Mouse (Mus musculus): ENCODE measurements at regions not wholly inside any gene's neighbourhood (a gene's known extent, or its start where the extent isn't known, plus 50 kb on each side); places are given as distances from the start of the nearest gene placed in this dataset.

DNA sequence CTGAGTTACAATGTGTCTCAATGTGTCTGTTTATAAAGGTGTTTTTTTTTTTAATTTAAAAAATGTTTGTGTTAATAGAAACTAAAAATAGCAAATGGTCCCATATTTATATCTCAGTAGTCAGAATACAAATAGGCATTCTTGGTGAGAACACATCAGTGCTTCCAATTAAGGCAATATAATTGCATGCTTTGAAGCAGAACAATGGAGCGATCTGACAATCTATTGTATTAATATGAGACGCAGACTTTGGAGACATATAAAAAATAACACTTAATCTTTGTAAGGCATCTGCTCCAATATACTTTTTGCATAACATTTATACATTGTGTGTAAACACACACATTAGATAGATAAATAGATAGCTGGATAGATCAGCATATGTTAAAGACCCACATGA, 439.6 kb downstream of the Adgrl2 start:
- Histone ChIP-seq H3K4me1 (ENCODE audit: control insufficient read depth, insufficient read depth, low read length) (no peaks in the 10 kb centered on the region), H3K4me3 (replicated peaks; ENCODE audit: insufficient read depth, low read depth, low read length) (no peak overlapping the region), H3K27me3 (ENCODE audit: control insufficient read depth, insufficient read depth, low read length) (no peaks in the 10 kb centered on the region), H3K27ac (ENCODE audit: insufficient read depth, low read length) (no peak overlapping the region)
- no peak for TF ChIP-seq CTCF (IDR thresholded peaks at IDR 0.05; ENCODE audit: borderline replicate concordance, insufficient read depth, low read depth, low read length)
- no peak for TF ChIP-seq POLR2A (IDR thresholded peaks at IDR 0.05; ENCODE audit: borderline replicate concordance, insufficient read depth, low read length)
- DNase-seq, result no peak
- 96% methylated on average over 2 of the region's 2 CpGs for WGBS

DNA sequence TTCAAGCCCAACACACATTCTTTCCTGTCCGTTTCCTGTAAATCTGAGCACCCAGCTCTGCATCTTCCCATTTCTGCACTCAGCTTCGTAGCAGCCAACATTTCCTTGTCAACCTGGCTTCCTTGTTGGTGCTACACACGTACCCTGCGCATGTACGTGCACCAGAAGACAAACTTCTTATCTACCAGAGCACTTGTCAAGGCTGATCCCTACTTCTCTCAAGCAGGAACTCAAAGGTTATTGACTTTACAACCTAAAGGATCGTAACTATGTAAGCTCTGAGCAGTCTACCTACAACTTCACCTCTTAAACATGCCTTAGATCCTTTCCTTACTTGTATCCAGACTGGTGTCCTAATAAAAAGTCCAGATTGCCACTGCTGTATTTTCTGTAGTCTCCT, 445.4 kb downstream of the Adgrl2 start:
- 90% methylated on average over 6 of the region's 6 CpGs for WGBS
- TF ChIP-seq CTCF (IDR thresholded peaks at IDR 0.05; ENCODE audit: borderline replicate concordance, insufficient read depth, low read depth, low read length) (no peak), POLR2A (IDR thresholded peaks at IDR 0.05; ENCODE audit: borderline replicate concordance, insufficient read depth, low read length) (no peak)
- no peak overlapping the region for H3K27ac ChIP-seq (ENCODE audit: insufficient read depth, low read length)
- H3K4me1 ChIP-seq (ENCODE audit: control insufficient read depth, insufficient read depth, low read length), result no peaks in the 10 kb centered on the region
- H3K4me3 ChIP-seq (replicated peaks; ENCODE audit: insufficient read depth, low read depth, low read length), result no peak overlapping the region
- DNase-seq, result no peak
- H3K27me3 ChIP-seq (ENCODE audit: control insufficient read depth, insufficient read depth, low read length), result no peaks in the 10 kb centered on the region

DNA sequence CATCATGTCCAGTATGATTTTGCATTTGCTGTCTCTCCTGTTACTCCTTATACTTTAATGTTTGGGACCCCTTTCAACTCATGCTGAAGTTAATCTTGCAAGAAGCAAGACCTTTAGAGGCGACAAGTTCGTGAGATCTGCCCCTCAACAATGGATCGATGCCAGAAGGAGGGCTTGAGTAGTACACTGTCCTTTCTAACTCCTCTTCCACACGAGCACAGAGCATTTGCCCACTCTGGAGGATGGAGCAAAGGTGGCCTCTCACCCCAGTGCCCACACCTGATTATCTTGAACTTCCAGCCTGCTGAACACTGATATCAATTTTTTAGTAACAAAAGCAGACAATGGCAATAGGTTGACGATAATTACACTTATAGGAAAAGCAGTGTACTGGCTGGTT, 448.1 kb downstream of the Adgrl2 start:
- H3K27ac ChIP-seq (ENCODE audit: insufficient read depth, low read length), result no peak overlapping the region
- DNase-seq, result no peak
- H3K27me3 ChIP-seq (ENCODE audit: control insufficient read depth, insufficient read depth, low read length), result no peaks in the 10 kb centered on the region
- 75% methylated on average over 5 of the region's 5 CpGs for WGBS
- H3K4me1 ChIP-seq (ENCODE audit: control insufficient read depth, insufficient read depth, low read length), result no peaks in the 10 kb centered on the region
- TF ChIP-seq CTCF (IDR thresholded peaks at IDR 0.05; ENCODE audit: borderline replicate concordance, insufficient read depth, low read depth, low read length), result no peak
- TF ChIP-seq POLR2A (IDR thresholded peaks at IDR 0.05; ENCODE audit: borderline replicate concordance, insufficient read depth, low read length), result no peak
- H3K4me3 ChIP-seq (replicated peaks; ENCODE audit: insufficient read depth, low read depth, low read length), result no peak overlapping the region

DNA sequence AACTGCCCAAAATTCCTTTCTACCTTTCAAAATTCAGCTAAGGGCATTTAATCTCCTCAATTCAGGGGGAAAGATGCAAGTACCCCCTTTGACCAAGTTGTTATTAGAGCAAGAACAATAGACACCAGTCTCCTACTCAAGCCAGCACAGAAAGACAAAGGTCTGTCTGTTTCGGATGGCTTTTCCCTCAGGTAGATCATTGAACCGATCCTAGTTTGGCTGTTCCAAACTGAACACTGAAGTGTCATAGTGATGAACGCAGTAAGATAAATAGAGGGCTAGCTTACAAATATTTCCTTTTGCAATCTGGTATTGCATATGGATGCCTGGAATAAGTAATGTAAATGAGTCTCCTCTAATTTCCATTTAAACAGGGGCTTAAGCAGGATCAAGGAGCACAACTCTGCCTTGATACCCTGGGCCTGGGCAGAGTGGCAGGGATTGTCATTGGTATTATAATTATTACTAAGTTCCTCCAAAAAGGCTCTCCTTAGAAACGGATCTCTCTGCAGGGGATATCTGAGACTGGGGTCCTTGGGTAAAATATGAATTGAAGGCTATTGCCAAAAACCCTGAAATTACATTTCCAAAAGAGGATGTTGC, 452.6 kb downstream of the Adgrl2 start:
- no peaks in the 10 kb centered on the region for H3K27me3 ChIP-seq (ENCODE audit: control insufficient read depth, insufficient read depth, low read length)
- no peak overlapping the region for H3K27ac ChIP-seq (ENCODE audit: insufficient read depth, low read length)
- TF ChIP-seq CTCF (IDR thresholded peaks at IDR 0.05; ENCODE audit: borderline replicate concordance, insufficient read depth, low read depth, low read length), result no peak
- no peak for TF ChIP-seq POLR2A (IDR thresholded peaks at IDR 0.05; ENCODE audit: borderline replicate concordance, insufficient read depth, low read length)
- no peak overlapping the region for H3K4me3 ChIP-seq (replicated peaks; ENCODE audit: insufficient read depth, low read depth, low read length)
- no peaks in the 10 kb centered on the region for H3K4me1 ChIP-seq (ENCODE audit: control insufficient read depth, insufficient read depth, low read length)
- DNase-seq, result no peak
- WGBS, result 58% methylated on average over 4 of the region's 4 CpGs

DNA sequence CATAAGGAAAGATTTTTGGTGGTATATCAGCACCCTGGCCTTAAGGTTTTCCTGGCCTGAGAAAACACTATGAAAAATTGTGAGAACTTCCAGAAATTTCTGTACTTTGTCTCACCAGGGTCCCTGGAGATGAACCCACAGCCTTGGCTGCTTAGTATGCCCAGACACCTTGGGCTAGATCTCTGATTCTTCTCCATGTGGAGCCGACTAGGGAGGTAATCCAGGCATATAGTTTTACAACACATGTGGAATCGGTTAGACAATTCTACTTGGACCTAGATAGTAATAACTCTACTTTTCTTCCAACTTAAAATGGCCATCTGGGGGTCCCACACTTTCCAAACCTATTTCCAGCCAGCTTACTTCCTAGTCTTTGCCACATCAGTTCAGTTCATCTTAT, 460.5 kb downstream of the Adgrl2 start:
- no peak overlapping the region for H3K4me3 ChIP-seq (replicated peaks; ENCODE audit: insufficient read depth, low read depth, low read length)
- no peak overlapping the region for H3K27ac ChIP-seq (ENCODE audit: insufficient read depth, low read length)
- DNase-seq, result no peak
- H3K4me1 ChIP-seq (ENCODE audit: control insufficient read depth, insufficient read depth, low read length), result no peaks in the 10 kb centered on the region
- no peaks in the 10 kb centered on the region for H3K27me3 ChIP-seq (ENCODE audit: control insufficient read depth, insufficient read depth, low read length)
- TF ChIP-seq POLR2A (IDR thresholded peaks at IDR 0.05; ENCODE audit: borderline replicate concordance, insufficient read depth, low read length), result no peak
- TF ChIP-seq CTCF (IDR thresholded peaks at IDR 0.05; ENCODE audit: borderline replicate concordance, insufficient read depth, low read depth, low read length), result no peak
- WGBS, result 85% methylated on average over 2 of the region's 2 CpGs

DNA sequence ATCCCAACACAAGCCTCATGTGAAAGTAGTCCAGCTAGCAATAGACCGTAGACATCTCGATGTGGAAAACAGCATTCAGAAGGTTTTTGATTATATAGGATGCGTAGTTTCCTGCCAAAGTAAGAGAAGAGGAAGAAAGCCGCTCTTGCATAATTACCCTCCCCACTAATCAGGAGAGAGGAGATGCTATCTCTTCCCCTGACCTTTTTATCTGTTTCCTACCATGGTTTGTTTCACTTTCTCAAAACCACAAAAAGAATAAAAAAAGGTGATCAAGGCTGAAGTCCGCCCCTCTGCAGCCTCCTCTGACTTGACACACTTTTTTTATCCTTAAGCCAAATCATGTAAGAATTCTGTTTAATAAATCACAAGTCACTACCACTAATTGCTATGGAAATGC, 480.0 kb downstream of the Adgrl2 start:
- H3K27me3 ChIP-seq (ENCODE audit: control insufficient read depth, insufficient read depth, low read length), result no peaks in the 10 kb centered on the region
- H3K4me1 ChIP-seq (ENCODE audit: control insufficient read depth, insufficient read depth, low read length), result no peaks in the 10 kb centered on the region
- 88% methylated on average over 5 of the region's 5 CpGs for WGBS
- TF ChIP-seq CTCF (IDR thresholded peaks at IDR 0.05; ENCODE audit: borderline replicate concordance, insufficient read depth, low read depth, low read length) (no peak), POLR2A (IDR thresholded peaks at IDR 0.05; ENCODE audit: borderline replicate concordance, insufficient read depth, low read length) (no peak)
- DNase-seq, result no peak
- no peak overlapping the region for H3K4me3 ChIP-seq (replicated peaks; ENCODE audit: insufficient read depth, low read depth, low read length)
- H3K27ac ChIP-seq (ENCODE audit: insufficient read depth, low read length), result no peak overlapping the region

DNA sequence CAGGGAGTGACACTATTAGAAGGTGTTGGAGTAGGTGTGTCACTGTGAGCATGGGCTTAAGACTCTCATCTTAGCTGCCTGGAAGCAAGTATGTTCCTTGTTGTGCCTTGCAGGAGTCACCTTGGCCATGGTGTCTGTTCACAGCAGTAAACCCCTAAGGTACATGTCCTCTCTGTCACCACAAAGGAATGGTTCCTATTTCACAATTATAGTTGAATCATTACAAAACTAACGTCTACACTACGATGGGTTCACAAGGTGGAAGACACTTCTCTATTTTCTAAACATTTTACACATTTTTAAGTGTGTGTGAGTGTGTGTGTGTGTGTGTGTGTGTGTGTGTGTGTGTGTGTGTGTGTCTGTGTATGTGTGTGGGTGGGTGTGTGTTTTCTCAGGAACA, 485.4 kb downstream of the Adgrl2 start:
- Histone ChIP-seq H3K4me1 (ENCODE audit: control insufficient read depth, insufficient read depth, low read length) (no peaks in the 10 kb centered on the region), H3K27ac (ENCODE audit: insufficient read depth, low read length) (no peak overlapping the region), H3K27me3 (ENCODE audit: control insufficient read depth, insufficient read depth, low read length) (no peaks in the 10 kb centered on the region), H3K4me3 (replicated peaks; ENCODE audit: insufficient read depth, low read depth, low read length) (no peak overlapping the region)
- TF ChIP-seq CTCF (IDR thresholded peaks at IDR 0.05; ENCODE audit: borderline replicate concordance, insufficient read depth, low read depth, low read length) (no peak), POLR2A (IDR thresholded peaks at IDR 0.05; ENCODE audit: borderline replicate concordance, insufficient read depth, low read length) (no peak)
- no peak for DNase-seq
- WGBS, result 97% methylated on average over 2 of the region's 2 CpGs

DNA sequence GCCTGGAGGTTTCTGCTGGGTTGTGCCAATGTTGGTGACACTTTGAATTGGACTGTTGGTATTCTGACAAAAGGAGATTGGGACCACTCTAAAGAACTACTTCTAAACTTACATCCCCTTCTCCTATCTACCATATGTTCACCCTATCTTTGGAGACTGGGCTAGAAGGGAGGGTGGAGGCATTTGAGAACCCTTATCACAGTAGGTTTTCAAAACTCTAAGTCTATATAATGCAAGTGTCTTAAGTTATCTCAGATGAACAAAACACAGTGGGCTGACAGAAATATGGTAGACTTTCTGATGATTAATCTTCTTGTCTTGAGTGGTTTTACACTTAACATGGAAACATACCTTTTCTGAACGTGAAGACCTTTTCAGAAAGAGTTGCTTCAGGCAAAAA, 486.9 kb downstream of the Adgrl2 start:
- H3K27me3 ChIP-seq (ENCODE audit: control insufficient read depth, insufficient read depth, low read length), result no peaks in the 10 kb centered on the region
- H3K4me1 ChIP-seq (ENCODE audit: control insufficient read depth, insufficient read depth, low read length), result no peaks in the 10 kb centered on the region
- no peak for TF ChIP-seq POLR2A (IDR thresholded peaks at IDR 0.05; ENCODE audit: borderline replicate concordance, insufficient read depth, low read length)
- no peak for TF ChIP-seq CTCF (IDR thresholded peaks at IDR 0.05; ENCODE audit: borderline replicate concordance, insufficient read depth, low read depth, low read length)
- 65% methylated on average over 1 of the region's 1 CpGs for WGBS
- H3K4me3 ChIP-seq (replicated peaks; ENCODE audit: insufficient read depth, low read depth, low read length), result no peak overlapping the region
- DNase-seq, result no peak
- H3K27ac ChIP-seq (ENCODE audit: insufficient read depth, low read length), result no peak overlapping the region

Measured in cerebellum, adult 2 months (tissue).